Mouse (Mus musculus) liver, embryonic 18 days (tissue): ENCODE results near the gene Olfr679. TPM values are rescaled to one million over a fixed set of nuclear protein-coding genes. Genes with fewer than 3 reads are reported as not detected.

Experiments used
- polyA plus RNA-seq: library from polyadenylated mRNA; depleted of rRNA; stranded (reverse); fragments of >200 nt; gene quantifications from 2 replicates; pipeline ENCODE4 v1.2.3, GENCODE M21; 2012; rRNA removed

The Olfr679 gene
- polyA plus RNA-seq, result not detected in 2 replicates

DNA sequence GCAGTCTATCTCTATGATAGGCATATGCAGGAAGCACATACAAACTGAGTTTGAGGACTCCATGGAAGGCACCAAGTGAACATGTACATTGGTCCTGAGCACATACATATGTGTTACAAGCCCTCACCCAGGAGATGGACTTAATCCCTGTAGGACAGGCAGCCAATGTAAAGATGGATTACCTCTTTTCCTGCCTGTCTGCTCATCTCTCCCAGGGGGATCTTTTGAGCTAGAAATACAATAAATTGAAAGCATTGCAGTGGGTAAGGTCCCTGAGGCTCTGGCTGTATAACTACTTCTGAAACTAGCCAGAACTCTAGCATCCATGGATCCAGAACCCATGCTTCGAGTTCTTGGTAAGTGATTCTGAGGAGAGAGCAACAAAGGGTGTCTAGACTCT, at the start of gene Olfr679:
Gene Olfr679 (plus strand): TSS at position 301 of the 400 bp plus-strand sequence.

DNA sequence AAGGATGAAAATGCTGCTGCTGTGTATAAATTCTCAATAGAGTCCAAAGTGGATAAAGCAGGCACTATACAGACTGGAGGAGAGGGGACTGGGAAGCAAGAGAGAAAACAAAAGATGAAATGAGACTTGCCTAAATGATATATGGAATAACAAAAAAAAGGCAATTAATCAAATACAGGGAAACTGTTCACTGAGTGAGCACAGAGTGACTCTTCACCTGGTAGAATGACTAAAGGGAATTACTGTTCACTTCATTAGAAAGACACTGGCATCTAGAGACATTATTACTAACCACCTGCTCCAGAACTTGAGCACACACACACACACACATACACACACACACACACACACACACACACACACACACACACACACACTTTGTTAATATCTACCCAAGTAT, 48.6 kb upstream of the Olfr679 start, which contains the start of gene Olfr676:
Gene Olfr676 (plus strand): TSS at position 301 of the 400 bp plus-strand sequence.

DNA sequence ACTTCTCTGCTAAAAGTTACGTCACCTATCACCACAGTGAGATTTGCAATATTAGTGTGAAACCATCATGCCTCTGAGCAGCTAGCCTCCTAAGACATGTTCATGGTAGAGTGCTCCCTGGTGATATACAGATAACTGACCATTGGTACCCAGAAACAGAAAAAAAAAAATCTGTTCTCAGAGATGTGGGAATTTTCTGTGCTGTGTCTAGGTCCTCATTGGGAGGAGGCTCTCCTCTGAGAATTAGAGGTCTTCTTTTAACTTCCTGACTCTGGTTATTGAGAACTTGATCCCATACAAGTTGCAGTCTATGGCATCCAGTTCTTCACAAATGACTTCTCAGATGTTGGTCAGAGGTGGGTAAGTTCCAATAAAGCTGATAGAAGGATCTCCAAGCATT, 16.8 kb upstream of the Olfr679 start, which contains the start of gene Olfr678:
Gene Olfr678 (plus strand): TSS at position 301 of the 400 bp plus-strand sequence.

DNA sequence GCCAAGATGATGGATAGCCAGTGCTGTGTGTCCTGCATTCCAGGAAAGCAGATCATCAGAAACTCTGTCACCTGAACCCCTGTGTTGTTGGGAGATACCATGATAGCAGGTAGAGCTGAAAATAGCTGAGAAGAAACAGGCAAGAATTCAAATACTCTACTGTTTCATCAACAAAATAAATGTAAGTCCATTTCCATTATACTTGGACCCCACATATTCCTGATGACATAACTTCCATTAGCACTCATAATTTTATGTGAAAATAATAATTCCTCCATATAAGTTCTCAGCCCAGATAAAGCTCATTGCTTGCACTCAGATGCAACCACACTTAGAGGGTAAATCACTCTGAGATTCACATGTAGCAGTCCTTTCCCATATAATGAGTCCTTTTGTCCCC, 11.7 kb downstream of the Olfr679 start, which contains the start of gene Olfr680-ps1:
Gene Olfr680-ps1 (minus strand): TSS at position 101 of the 400 bp plus-strand sequence.

DNA sequence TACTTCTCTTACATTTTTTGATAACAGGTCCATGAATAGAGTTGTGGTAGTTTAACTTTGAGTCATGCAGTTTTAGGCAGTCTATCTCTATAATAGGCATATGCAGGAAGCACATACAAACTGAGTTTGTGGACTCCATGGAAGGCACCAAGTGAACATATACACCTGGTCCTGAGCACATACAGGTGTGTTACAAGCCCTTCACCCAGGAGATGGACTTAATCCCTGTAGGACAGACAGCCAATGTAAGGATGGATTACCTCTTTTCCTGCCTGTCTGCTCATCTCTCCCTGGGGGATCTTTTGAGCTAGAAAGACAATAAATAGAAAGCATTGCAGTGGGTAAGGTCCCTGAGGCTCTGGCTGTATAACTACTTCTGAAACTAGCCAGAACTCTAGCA, 35.5 kb downstream of the Olfr679 start, which contains the start of gene Olfr681:
Gene Olfr681 (plus strand): TSS at position 301 of the 400 bp plus-strand sequence.

Other genes with a start within 250 kb of the Olfr679 start
- not detected in 2 replicates for gene Usp17lb, start 238.6 kb upstream of the Olfr679 start, polyA plus RNA-seq
- not detected in 2 replicates for gene Usp17la, start 224.2 kb upstream of the Olfr679 start, polyA plus RNA-seq
- gene Olfr665, start 203.2 kb upstream of the Olfr679 start, polyA plus RNA-seq, result not detected in 2 replicates
- gene Olfr666, start 185.3 kb upstream of the Olfr679 start, polyA plus RNA-seq, result not detected in 2 replicates
- not detected in 2 replicates for gene Olfr667, start 159.7 kb upstream of the Olfr679 start, polyA plus RNA-seq
- gene Olfr668, start 153.1 kb upstream of the Olfr679 start, polyA plus RNA-seq, result not detected in 2 replicates
- not detected in 2 replicates for gene Olfr669, start 147.0 kb upstream of the Olfr679 start, polyA plus RNA-seq
- not detected in 2 replicates for gene Olfr670, start 118.6 kb upstream of the Olfr679 start, polyA plus RNA-seq
- gene Olfr671, start 102.1 kb upstream of the Olfr679 start, polyA plus RNA-seq, result not detected in 2 replicates
- gene Olfr672, start 79.2 kb upstream of the Olfr679 start, polyA plus RNA-seq, result not detected in 2 replicates
- not detected in 2 replicates for gene Olfr675, start 52.7 kb upstream of the Olfr679 start, polyA plus RNA-seq
- gene Olfr676, start 48.5 kb upstream of the Olfr679 start, polyA plus RNA-seq, result not detected in 2 replicates
- gene Olfr677, start 29.8 kb upstream of the Olfr679 start, polyA plus RNA-seq, result not detected in 2 replicates
- gene Olfr678, start 16.7 kb upstream of the Olfr679 start, polyA plus RNA-seq, result not detected in 2 replicates
- not detected in 2 replicates for gene Olfr680-ps1, start 11.6 kb downstream of the Olfr679 start, polyA plus RNA-seq
- not detected in 2 replicates for gene Olfr681, start 35.6 kb downstream of the Olfr679 start, polyA plus RNA-seq
- gene Olfr683, start 65.8 kb downstream of the Olfr679 start, polyA plus RNA-seq, result not detected in 2 replicates
- not detected in 2 replicates for gene Olfr684, start 82.4 kb downstream of the Olfr679 start, polyA plus RNA-seq
- gene Olfr685, start 104.8 kb downstream of the Olfr679 start, polyA plus RNA-seq, result not detected in 2 replicates
- gene Olfr686, start 126.3 kb downstream of the Olfr679 start, polyA plus RNA-seq, result not detected in 2 replicates
- not detected in 2 replicates for gene Olfr688, start 206.9 kb downstream of the Olfr679 start, polyA plus RNA-seq
- gene Olfr689, start 230.0 kb downstream of the Olfr679 start, polyA plus RNA-seq, result not detected in 2 replicates